Mouse (Mus musculus) small intestine, adult 10 weeks (tissue): ENCODE data around the gene N4bp2l1. TPM values are rescaled to one million over a fixed set of nuclear protein-coding genes. Genes with fewer than 3 reads are reported as not detected.

ENCODE experiments used
- polyA plus RNA-seq: library from polyadenylated mRNA; stranded (reverse); fragments of 350-450 nt; fragmentation: Illumina TruSeq; extraction: RNeasy Lipid Tissue Mini Kit (QIAGEN cat#74804); gene quantifications from one replicate; pipeline ENCODE4 v1.2.3, GENCODE M21; 2014; ENCODE audit warnings: low replicate concordance

N4bp2l1 gene
- 39.1 TPM for polyA plus RNA-seq

DNA sequence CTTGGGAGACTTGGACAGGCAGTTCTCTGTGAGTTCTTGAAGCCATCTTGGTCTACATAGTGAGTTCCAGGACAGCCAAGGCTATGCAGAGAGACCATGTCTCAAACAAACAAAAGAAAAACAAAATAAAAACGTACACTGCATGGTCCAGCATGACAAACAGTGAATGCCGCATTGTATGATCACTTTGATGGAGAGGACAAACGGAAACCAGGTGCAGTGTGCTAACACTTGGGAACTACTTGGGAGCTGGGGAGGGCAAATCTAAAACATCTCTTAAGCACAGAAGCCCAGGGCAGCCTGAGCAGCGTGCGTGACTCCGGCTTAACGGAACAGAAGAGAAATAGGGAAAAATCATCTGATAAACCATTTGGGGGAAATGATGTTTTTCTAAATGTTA lies at the start of gene N4bp2l1:
Gene N4bp2l1 (minus strand): TSS at position 101 of the 400 bp plus-strand sequence.

DNA sequence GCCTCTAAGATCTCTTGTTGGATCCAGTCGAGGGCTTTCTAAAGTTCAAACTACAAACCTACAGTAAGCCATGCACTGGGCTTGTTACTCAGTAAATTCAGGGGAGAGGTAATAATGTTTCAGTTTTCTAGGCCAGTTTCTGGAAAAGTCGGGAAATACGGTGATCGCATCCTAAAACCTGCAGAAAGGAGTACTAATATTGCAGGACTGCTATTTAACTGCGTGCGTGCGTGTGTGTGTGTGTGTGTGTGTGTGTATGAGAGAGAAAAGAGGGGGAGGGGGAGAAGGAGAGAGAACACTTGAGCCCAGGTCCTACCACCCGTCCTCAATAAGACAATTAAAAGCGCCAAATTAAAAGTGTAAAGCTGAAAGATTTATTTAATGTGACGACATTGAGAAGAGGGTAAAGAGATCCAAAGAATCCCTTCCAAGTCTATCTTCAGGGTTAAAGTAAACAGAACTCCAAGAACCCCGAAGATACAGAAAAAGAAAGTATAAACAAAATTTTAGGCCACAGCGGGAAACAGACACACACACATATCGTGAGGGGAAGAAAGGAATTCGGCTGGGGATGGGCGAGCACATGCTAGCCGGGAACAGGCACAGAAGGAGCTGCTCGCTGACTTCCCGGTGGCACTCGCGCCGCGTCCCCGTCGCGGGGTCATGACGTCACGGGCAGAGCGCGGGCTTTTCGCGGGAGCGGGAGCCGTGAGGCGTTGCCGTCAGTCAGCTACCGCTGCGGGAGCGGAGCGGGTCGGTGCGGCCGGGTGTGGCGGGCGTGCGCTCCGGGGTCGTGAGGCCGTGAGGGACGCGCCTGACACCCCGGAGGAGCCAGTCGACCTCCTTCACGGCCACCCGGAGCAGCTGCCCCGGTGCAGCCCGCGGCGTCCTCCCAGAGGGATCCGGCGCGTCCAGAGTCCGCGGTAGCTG lies 74.8 kb downstream of the N4bp2l1 start, which contains the start of gene Brca2:
Gene Brca2 (plus strand): TSS at position 694 of the 930 bp plus-strand sequence.

Other genes starting within 250 kb of the N4bp2l1 start
- gene Zar1l, start 79.0 kb downstream of the N4bp2l1 start, polyA plus RNA-seq: not detected
- 2.8 TPM for gene Brca2, start 74.6 kb downstream of the N4bp2l1 start, polyA plus RNA-seq
- 99.0 TPM for gene N4bp2l2, start 69.0 kb upstream of the N4bp2l1 start, polyA plus RNA-seq
- gene Pds5b, start 76.6 kb upstream of the N4bp2l1 start, polyA plus RNA-seq: 29.0 TPM